Mouse (Mus musculus): ENCODE results near the gene Gpbp1.
A peak's percentile ranks its signal among the peaks of the same experiment; 100 is the strongest.

The Gpbp1 gene

DNA sequence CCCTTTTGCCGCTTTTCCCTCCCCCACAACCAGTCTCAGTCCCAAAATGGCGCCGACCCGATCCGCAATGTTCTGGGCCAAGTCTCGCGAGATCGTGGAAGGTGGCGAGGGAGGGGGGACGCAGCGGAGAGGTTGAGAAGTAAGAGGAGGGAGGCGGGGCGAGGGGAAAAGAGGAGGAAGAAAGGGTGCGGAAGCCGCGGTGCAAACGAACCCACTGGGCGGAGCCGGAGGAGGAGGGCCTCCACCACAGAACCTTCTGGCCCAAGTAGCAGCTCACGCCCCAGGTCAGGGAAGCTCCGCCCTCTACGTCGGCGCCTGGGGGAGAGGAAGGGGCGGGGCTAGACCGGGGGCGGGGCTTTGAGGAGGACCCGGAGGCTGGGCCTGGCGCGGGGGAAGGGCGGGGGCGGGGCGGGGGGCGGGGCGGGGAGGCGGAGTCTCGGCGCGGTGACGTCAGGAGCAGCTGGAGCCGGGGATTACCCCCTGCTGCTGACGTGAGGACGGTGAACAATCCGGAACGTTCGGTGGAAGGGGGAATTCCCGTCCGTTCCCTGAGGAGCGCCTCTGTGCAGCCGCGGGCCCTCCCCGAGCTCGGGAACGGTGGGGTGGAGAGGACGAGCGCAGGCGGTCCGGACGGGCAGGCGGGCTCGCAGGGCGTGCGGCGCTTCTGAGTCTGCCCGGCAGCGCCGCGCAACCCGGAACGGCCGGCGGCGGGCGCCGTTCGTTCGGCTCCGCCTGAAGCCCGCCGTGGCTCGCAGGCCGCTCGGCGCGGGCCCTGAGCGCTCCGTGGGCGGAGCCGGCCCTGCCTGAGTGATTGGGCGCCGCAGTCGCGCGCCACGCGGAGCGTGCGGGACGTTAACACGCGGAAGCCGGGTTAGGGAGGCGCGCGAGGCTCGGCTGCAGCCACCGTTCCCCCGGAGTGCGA is at the start of gene Gpbp1:
Gpbp1 (minus strand) TSS at position 310 of the 922 bp plus-strand sequence.
- Histone ChIP-seq H3K36me3 (ENCODE audit: control insufficient read depth, insufficient read depth, low read length, poor library complexity, severe bottlenecking) (no peaks in the 10 kb centered on the region), H3K27me3 (ENCODE audit: control insufficient read depth, insufficient read depth, low read length, poor library complexity, severe bottlenecking) (no peaks in the 10 kb centered on the region)
- peak; percentile 100 for DNase-seq (ENCODE audit: low read depth, low spot score)

GRCm38 (mm10) chr13:111537718-111538117 is 47.8 kb upstream of the Gpbp1 start:
- no peak for DNase-seq (ENCODE audit: low read depth, low spot score)

GRCm38 (mm10) chr13:111536207-111536887 is 46.4 kb upstream of the Gpbp1 start:
- H3K27me3 ChIP-seq (ENCODE audit: control insufficient read depth, insufficient read depth, low read length, poor library complexity, severe bottlenecking): no peaks in the 10 kb centered on the region
- no peaks in the 10 kb centered on the region for H3K36me3 ChIP-seq (ENCODE audit: control insufficient read depth, insufficient read depth, low read length, poor library complexity, severe bottlenecking)
- peak; percentile 14 for DNase-seq (ENCODE audit: low read depth, low spot score)

More at GRCm38 (mm10) chr13:111537718-111538117, 47.8 kb upstream of the Gpbp1 start:
- H3K36me3 ChIP-seq (ENCODE audit: control insufficient read depth, insufficient read depth, low read length, poor library complexity, severe bottlenecking): no peaks in the 10 kb centered on the region
- no peaks in the 10 kb centered on the region for H3K27me3 ChIP-seq (ENCODE audit: control insufficient read depth, insufficient read depth, low read length, poor library complexity, severe bottlenecking)

DNA sequence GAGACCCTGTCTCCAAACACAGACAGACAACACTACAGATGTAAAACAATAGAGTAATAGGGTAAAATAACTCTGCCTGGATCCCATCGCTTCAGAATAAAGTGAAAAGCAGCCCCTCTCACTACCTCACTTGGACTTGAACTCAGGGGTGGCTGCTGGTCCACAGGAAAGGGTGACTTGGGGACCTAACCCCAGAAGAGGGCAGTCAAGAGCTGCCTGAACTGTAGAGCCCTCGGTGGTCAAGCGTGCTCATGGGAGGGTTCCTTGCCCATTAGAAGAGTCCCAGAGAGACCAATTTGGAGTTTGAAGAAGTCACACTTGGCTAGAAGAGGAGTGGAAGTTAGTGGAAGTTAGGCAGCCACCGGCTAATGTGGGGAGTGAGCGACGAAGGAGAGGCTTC is 44.2 kb upstream of the Gpbp1 start:
- DNase-seq (ENCODE audit: low read depth, low spot score): peak; percentile 44
- Histone ChIP-seq H3K36me3 (ENCODE audit: control insufficient read depth, insufficient read depth, low read length, poor library complexity, severe bottlenecking) (no peaks in the 10 kb centered on the region), H3K27me3 (ENCODE audit: control insufficient read depth, insufficient read depth, low read length, poor library complexity, severe bottlenecking) (no peaks in the 10 kb centered on the region)

- peak; percentile 62 for DNase-seq (ENCODE audit: low read depth, low spot score)
- no peaks in the 10 kb centered on the region for H3K27me3 ChIP-seq (ENCODE audit: control insufficient read depth, insufficient read depth, low read length, poor library complexity, severe bottlenecking)
- H3K36me3 ChIP-seq (ENCODE audit: control insufficient read depth, insufficient read depth, low read length, poor library complexity, severe bottlenecking): no peaks in the 10 kb centered on the region
Observed at GRCm38 (mm10) chr13:111532178-111532948, 42.5 kb upstream of the Gpbp1 start.

- H3K36me3 ChIP-seq (ENCODE audit: control insufficient read depth, insufficient read depth, low read length, poor library complexity, severe bottlenecking): no peaks in the 10 kb centered on the region
- no peaks in the 10 kb centered on the region for H3K27me3 ChIP-seq (ENCODE audit: control insufficient read depth, insufficient read depth, low read length, poor library complexity, severe bottlenecking)
- DNase-seq (ENCODE audit: low read depth, low spot score): no peak
Observed at GRCm38 (mm10) chr13:111531701-111532100, 41.8 kb upstream of the Gpbp1 start.

- H3K27me3 ChIP-seq (ENCODE audit: control insufficient read depth, insufficient read depth, low read length, poor library complexity, severe bottlenecking): no peaks in the 10 kb centered on the region
- DNase-seq (ENCODE audit: low read depth, low spot score): no peak
Observed at GRCm38 (mm10) chr13:111524277-111524676, 34.4 kb upstream of the Gpbp1 start.

GRCm38 (mm10) chr13:111522336-111522735 is 32.4 kb upstream of the Gpbp1 start:
- Histone ChIP-seq H3K36me3 (ENCODE audit: control insufficient read depth, insufficient read depth, low read length, poor library complexity, severe bottlenecking) (no peaks in the 10 kb centered on the region), H3K27me3 (ENCODE audit: control insufficient read depth, insufficient read depth, low read length, poor library complexity, severe bottlenecking) (no peaks in the 10 kb centered on the region)
- DNase-seq (ENCODE audit: low read depth, low spot score): no peak

More at GRCm38 (mm10) chr13:111524277-111524676, 34.4 kb upstream of the Gpbp1 start:
- no peaks in the 10 kb centered on the region for H3K36me3 ChIP-seq (ENCODE audit: control insufficient read depth, insufficient read depth, low read length, poor library complexity, severe bottlenecking)

GRCm38 (mm10) chr13:111520456-111520855 is 30.5 kb upstream of the Gpbp1 start:
- DNase-seq (ENCODE audit: low read depth, low spot score): no peak
- H3K36me3 ChIP-seq (ENCODE audit: control insufficient read depth, insufficient read depth, low read length, poor library complexity, severe bottlenecking): no peaks in the 10 kb centered on the region
- H3K27me3 ChIP-seq (ENCODE audit: control insufficient read depth, insufficient read depth, low read length, poor library complexity, severe bottlenecking): no peaks in the 10 kb centered on the region

- H3K27me3 ChIP-seq (ENCODE audit: control insufficient read depth, insufficient read depth, low read length, poor library complexity, severe bottlenecking): no peaks in the 10 kb centered on the region
- no peak for DNase-seq (ENCODE audit: low read depth, low spot score)
Observed at GRCm38 (mm10) chr13:111518332-111518731, 28.4 kb upstream of the Gpbp1 start.

DNA sequence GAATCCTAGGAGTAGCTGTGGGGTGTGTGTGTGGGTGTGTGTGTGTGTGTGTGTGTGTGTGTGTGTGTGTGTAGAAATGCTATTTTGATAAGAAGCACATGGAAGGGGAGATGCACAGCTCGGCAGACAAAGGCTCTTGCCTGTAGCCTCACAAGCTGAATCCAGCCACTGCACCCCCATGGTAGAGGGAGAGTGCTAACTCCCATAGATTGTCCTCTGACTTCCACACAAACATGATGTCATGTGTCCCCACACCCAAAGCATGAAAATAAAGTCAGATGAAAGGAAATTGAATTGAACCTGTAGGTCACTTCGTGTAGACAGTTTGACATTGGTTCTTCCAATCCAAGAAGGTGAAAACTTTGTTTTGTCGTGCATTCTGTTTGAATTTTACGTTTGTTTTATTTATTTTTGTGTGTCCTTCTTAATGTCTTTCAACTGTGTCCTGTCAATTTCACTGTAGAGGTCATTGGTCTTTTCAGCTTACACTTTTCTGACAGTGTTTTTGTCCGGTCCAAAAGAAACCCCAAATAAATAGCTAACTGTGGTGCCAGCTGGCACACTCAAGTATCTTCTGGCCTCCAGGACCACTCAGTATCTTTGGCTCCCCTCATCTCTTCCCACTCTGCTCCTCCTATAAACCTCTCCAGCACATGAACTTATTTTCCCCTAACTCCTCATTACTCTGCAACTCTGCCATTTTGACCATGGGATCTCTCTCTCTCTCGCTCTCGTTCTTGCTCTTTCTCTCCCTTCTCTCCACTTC is 26.7 kb upstream of the Gpbp1 start:
- DNase-seq (ENCODE audit: low read depth, low spot score): no peak
- Histone ChIP-seq H3K36me3 (ENCODE audit: control insufficient read depth, insufficient read depth, low read length, poor library complexity, severe bottlenecking) (no peaks in the 10 kb centered on the region), H3K27me3 (ENCODE audit: control insufficient read depth, insufficient read depth, low read length, poor library complexity, severe bottlenecking) (no peaks in the 10 kb centered on the region)

More at GRCm38 (mm10) chr13:111518332-111518731, 28.4 kb upstream of the Gpbp1 start:
- H3K36me3 ChIP-seq (ENCODE audit: control insufficient read depth, insufficient read depth, low read length, poor library complexity, severe bottlenecking): no peaks in the 10 kb centered on the region

DNA sequence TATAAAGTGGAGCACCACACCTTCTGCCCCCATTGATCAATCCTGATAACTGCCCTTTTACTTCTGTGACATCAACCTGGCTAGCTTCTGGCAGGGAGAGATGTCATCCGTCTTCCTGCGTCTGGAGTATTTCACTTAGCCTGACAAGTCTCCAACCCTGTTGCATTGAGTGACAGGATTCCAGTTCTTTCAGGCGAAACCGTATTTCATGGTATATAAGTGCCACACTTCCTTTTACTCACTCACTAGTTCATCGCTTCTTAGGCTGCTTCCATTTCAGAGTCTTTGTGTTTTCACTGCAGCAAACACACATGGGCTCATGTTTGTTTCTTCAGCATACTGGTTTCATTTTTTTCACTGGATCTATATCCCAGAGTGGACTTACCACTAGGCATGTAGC is 19.5 kb upstream of the Gpbp1 start:
- H3K27me3 ChIP-seq (ENCODE audit: control insufficient read depth, insufficient read depth, low read length, poor library complexity, severe bottlenecking): no peaks in the 10 kb centered on the region
- H3K36me3 ChIP-seq (ENCODE audit: control insufficient read depth, insufficient read depth, low read length, poor library complexity, severe bottlenecking): no peaks in the 10 kb centered on the region
- no peak for DNase-seq (ENCODE audit: low read depth, low spot score)

DNA sequence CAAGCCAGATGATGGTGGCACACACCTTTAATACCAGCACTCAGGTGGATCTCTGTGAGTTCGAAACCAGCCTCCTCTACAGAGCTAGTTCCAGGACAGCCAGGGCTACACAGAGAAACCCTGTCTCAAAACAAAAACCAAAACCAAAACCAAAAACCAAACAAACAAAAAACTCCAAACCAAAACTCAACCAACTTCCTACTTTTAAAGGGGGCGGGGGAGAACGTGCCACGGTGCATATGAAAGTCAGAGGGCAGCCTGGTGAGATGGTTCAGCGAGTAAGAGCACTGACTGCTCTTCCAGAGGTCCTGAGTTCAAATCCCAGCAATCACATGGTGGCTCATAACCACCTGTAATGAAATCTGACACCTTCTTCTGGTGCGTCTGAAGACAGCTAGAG is 18.7 kb upstream of the Gpbp1 start:
- H3K36me3 ChIP-seq (ENCODE audit: control insufficient read depth, insufficient read depth, low read length, poor library complexity, severe bottlenecking): no peaks in the 10 kb centered on the region
- no peaks in the 10 kb centered on the region for H3K27me3 ChIP-seq (ENCODE audit: control insufficient read depth, insufficient read depth, low read length, poor library complexity, severe bottlenecking)
- peak; percentile 70 for DNase-seq (ENCODE audit: low read depth, low spot score)

Data from splenic B cell, adult 2 months (primary cell).